In genomic region chr5:139429818-139430341, GRCm38 (mm10) we compare ENCODE assay signal across 9 mouse cellular contexts. TPM values are rescaled to one million over a fixed set of nuclear protein-coding genes. Genes with fewer than 3 reads are reported as not detected.
A peak's percentile ranks its signal among the peaks of the same experiment; 100 is the strongest.
DNase-seq lines count a peak whose midpoint lies in the region; ATAC-seq lines count a peak whose summit lies in the region.
"Had no signal": no experiment of that assay in that cellular context is flagged by ENCODE, and none has a peak within 500 bp of the region (broad histone marks: within the 10 kb centered on the region; RNA-seq: fewer than 3 reads in every experiment).

No protein-coding gene starts in this region.

- WGBS in hindbrain, embryonic 14.5 days = 37% methylated on average over 12 of the region's 12 CpGs

- H3K27ac ChIP-seq in hindbrain, embryonic 14.5 days = peak overlapping the region; percentile 68

- no peak overlapping the region; the same call in 1 of the 2 replicates for H3K9ac ChIP-seq in hindbrain, embryonic 14.5 days

- ATAC-seq in hindbrain, embryonic 14.5 days (ENCODE audit: low FRiP score) = 0 out of 2 replicates have a peak, but pooled peaks have one; percentile 23
- ATAC-seq in megakaryocyte progenitor cell, adult 5-6 weeks (replicated peaks; ENCODE audit: poor library complexity) = 0 out of 2 replicates have a peak, but pooled peaks have one; percentile 32

- no peaks in the 10 kb centered on the region for H3K27me3 ChIP-seq in hindbrain, embryonic 14.5 days (ENCODE audit: control insufficient read depth, insufficient read depth, low read length)

- H3K36me3 ChIP-seq in hindbrain, embryonic 14.5 days (replicated peaks; ENCODE audit: control insufficient read depth, insufficient read depth) = no peaks in the 10 kb centered on the region

- H3K4me3 ChIP-seq in hindbrain, embryonic 14.5 days (replicated peaks; ENCODE audit: low read length) = no peak overlapping the region

- H3K4me1 ChIP-seq in hindbrain, embryonic 14.5 days (replicated peaks; ENCODE audit: control insufficient read depth, insufficient read depth, low read length) = peaks cover 28% of the 10 kb centered on the region

- peak; percentile 50 to 65 for DNase-seq in cerebellum, postnatal 10 days
- DNase-seq in cerebellum, postnatal 36 days = no peak
- peak; percentile 31 for DNase-seq in 416B (ENCODE audit: low read depth)
- DNase-seq in hindbrain, embryonic 14.5 days (ENCODE audit: low spot score) = no peak
- no peak for DNase-seq in thymus, postnatal 10 days (ENCODE audit: low spot score in 2 of 2)
- DNase-seq in spleen, postnatal 4 days (ENCODE audit: low spot score in 2 of 2) = no peak
- no peak for DNase-seq in spleen, postnatal 10 days (ENCODE audit: low spot score in 2 of 2)
- DNase-seq: heart, postnatal 36 days had no signal

- no peaks in the 10 kb centered on the region for H3K9me3 ChIP-seq in hindbrain, embryonic 14.5 days (ENCODE audit: control insufficient read depth, low read length)

- H3K4me2 ChIP-seq in hindbrain, embryonic 14.5 days (replicated peaks) = no peak overlapping the region

RNA-seq across cellular contexts. Expression of gene Gper1, which starts 6.9 kb away (rescaled TPM):
- polyA plus RNA-seq in hindbrain, embryonic 14.5 days (2014; fragmentation: Nextera tagmentation; extraction: Ambion mirVana) = 7.5 TPM in 2 replicates
- not detected in 2 replicates for total RNA-seq in megakaryocyte progenitor cell, adult 5-6 weeks (2015)
- total RNA-seq in megakaryocyte progenitor cell, adult 5-6 weeks (2017) = not detected in 2 replicates

RNA-seq across cellular contexts. Expression of gene C130050O18Rik, which starts 24.8 kb away (rescaled TPM):
- polyA plus RNA-seq in hindbrain, embryonic 14.5 days (2014; fragmentation: Nextera tagmentation; extraction: Ambion mirVana) = 0.26 and 0.32 TPM in 2 replicates
- 1.8 and 2.3 TPM in 2 replicates for total RNA-seq in megakaryocyte progenitor cell, adult 5-6 weeks (2015)
- 1.3 and 2.1 TPM in 2 replicates for total RNA-seq in megakaryocyte progenitor cell, adult 5-6 weeks (2017)

RNA-seq across cellular contexts. Expression of gene 3110082I17Rik, which starts 30.4 kb away (rescaled TPM):
- 12.7 and 13.6 TPM in 2 replicates for polyA plus RNA-seq in hindbrain, embryonic 14.5 days (2014; fragmentation: Nextera tagmentation; extraction: Ambion mirVana)
- 20.7 and 26.2 TPM in 2 replicates for total RNA-seq in megakaryocyte progenitor cell, adult 5-6 weeks (2015)
- total RNA-seq in megakaryocyte progenitor cell, adult 5-6 weeks (2017) = 60.9 and 69.2 TPM in 2 replicates

RNA-seq across cellular contexts. Expression of gene Gpr146, which starts 52.4 kb away (rescaled TPM):
- 1.4 and 2.7 TPM in 2 replicates for polyA plus RNA-seq in hindbrain, embryonic 14.5 days (2014; fragmentation: Nextera tagmentation; extraction: Ambion mirVana)
- total RNA-seq in megakaryocyte progenitor cell, adult 5-6 weeks (2015) = 6.0 and 6.3 TPM in 2 replicates
- 5.7 and 6.7 TPM in 2 replicates for total RNA-seq in megakaryocyte progenitor cell, adult 5-6 weeks (2017)

RNA-seq across cellular contexts. Expression of gene Zfand2a, which starts 54.5 kb away (rescaled TPM):
- polyA plus RNA-seq in hindbrain, embryonic 14.5 days (2014; fragmentation: Nextera tagmentation; extraction: Ambion mirVana) = 13.9 and 15.9 TPM in 2 replicates
- total RNA-seq in megakaryocyte progenitor cell, adult 5-6 weeks (2015) = 15.8 and 18.8 TPM in 2 replicates
- 11.1 and 20.2 TPM in 2 replicates for total RNA-seq in megakaryocyte progenitor cell, adult 5-6 weeks (2017)

Comparison
In these comparisons a context has a peak if more than half of its experiments do, and no peak if none do; other contexts are left out.
1. DNase-seq: peak in cerebellum, postnatal 10 days (2 of 2) and 416B (single experiment); none in cerebellum, postnatal 36 days (0 of 2), hindbrain, embryonic 14.5 days (single experiment), thymus, postnatal 10 days (0 of 2), spleen, postnatal 4 days (0 of 2) and spleen, postnatal 10 days (0 of 2).